Mouse (Mus musculus): Measurements from ENCODE around the gene Car6. TPM values are rescaled to one million over a fixed set of nuclear protein-coding genes. Genes with fewer than 3 reads are reported as not detected.
A peak's percentile ranks its signal among the peaks of the same experiment; 100 is the strongest.

Gene Car6
- polyA plus RNA-seq, 1 experiment from 2014 or later = not detected

DNA sequence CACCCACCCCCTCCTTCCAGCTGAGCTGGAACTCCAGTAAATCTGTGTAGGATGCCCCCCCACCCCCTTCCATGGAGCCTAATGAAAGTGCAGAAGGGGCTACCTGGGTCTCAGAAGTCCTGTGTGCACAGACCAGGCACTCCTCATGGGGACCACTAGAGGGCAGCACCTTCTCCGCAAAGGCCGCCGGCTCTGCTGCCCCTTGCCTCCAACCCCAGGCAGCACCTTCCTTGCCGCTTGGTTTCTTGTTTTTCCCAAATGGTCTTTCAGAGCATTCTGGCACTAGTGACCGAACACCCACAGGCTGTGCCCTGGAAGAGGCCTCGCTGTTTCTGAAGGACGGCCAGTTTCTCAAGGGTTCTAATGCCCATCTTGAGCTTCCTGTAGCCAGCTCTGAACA lies 24.6 kb downstream of the Car6 start:
- no peak for ATAC-seq (ENCODE audit: borderline replicate concordance, extremely low read depth, low FRiP score, low TSS enrichment)
- Histone ChIP-seq H3K9ac (no peak overlapping the region), H3K4me3 (no peak overlapping the region), H3K27ac (no peak overlapping the region), H3K36me3 (no peaks in the 10 kb centered on the region), H3K4me2 (peak overlapping the region; percentile 41), H3K4me1 (peaks cover 3% of the 10 kb centered on the region; the same call in 1 of the 2 replicates), H3K9me3 (no peaks in the 10 kb centered on the region), H3K27me3 (no peaks in the 10 kb centered on the region)
- WGBS = 8% methylated on average over 7 of the region's 7 CpGs

DNA sequence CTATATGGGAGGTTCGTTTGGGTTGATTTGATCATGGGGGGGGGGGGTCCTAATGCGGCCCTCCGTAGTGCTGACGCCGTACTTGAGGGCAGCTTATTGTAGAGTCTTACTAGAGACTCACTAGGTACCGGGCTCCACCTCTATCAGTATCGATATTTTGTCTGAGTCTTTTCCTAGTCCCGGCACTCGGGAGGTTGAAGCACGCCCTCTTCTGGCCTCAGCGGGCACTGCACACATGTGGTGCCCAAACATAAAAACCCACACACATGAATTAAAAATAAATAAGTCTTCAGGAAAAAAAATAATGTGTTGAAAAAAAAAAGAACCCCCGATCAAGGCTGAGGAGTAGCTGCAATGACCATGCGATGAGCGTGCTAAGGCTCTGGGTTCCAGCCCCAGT lies 27.1 kb downstream of the Car6 start:
- Histone ChIP-seq H3K27ac (no peak overlapping the region), H3K4me2 (no peak overlapping the region), H3K9me3 (no peaks in the 10 kb centered on the region), H3K27me3 (no peaks in the 10 kb centered on the region), H3K4me1 (peaks cover 3% of the 10 kb centered on the region; the same call in 1 of the 2 replicates), H3K9ac (no peak overlapping the region), H3K4me3 (no peak overlapping the region), H3K36me3 (no peaks in the 10 kb centered on the region)
- 87% methylated on average over 14 of the region's 14 CpGs for WGBS
- no peak for ATAC-seq (ENCODE audit: borderline replicate concordance, extremely low read depth, low FRiP score, low TSS enrichment)

- no peaks in the 10 kb centered on the region for H3K27me3 ChIP-seq
- H3K9me3 ChIP-seq = no peaks in the 10 kb centered on the region
- H3K4me3 ChIP-seq = no peak overlapping the region
- peaks cover 3% of the 10 kb centered on the region; the same call in 1 of the 2 replicates for H3K4me1 ChIP-seq
- no peaks in the 10 kb centered on the region for H3K36me3 ChIP-seq
- H3K4me2 ChIP-seq = no peak overlapping the region
- H3K9ac ChIP-seq = no peak overlapping the region
- 56% methylated on average over 10 of the region's 10 CpGs for WGBS
- ATAC-seq (ENCODE audit: borderline replicate concordance, extremely low read depth, low FRiP score, low TSS enrichment) = no peak
- no peak overlapping the region for H3K27ac ChIP-seq
Measured at GRCm38 (mm10) chr4:150173281-150173680, 27.9 kb downstream of the Car6 start.

DNA sequence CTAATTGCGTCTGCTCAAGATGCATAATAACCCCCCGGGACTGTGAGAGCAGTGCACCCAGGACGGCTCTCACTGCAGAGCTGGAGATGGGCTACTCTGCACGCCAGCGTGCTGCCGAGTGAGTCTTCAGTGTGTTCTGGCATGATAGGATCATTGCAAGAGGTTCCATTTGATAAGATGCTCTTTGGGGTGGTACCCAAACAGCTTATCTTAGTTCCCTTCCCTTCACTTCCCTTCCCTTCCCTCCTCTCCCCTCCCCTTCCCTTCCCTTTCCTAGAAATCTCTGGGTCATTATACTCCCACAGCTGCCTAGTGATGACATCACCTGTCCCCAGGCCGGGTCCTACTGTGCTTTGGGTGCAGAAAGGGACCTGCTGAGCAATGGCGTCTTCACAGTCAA lies 29.0 kb downstream of the Car6 start:
- Histone ChIP-seq H3K4me3 (no peak overlapping the region), H3K4me2 (no peak overlapping the region), H3K4me1 (peaks cover 3% of the 10 kb centered on the region; the same call in 1 of the 2 replicates), H3K27ac (no peak overlapping the region), H3K9ac (no peak overlapping the region), H3K36me3 (no peaks in the 10 kb centered on the region), H3K27me3 (no peaks in the 10 kb centered on the region), H3K9me3 (no peaks in the 10 kb centered on the region)
- WGBS = 73% methylated on average over 8 of the region's 8 CpGs
- ATAC-seq (ENCODE audit: borderline replicate concordance, extremely low read depth, low FRiP score, low TSS enrichment) = no peak

DNA sequence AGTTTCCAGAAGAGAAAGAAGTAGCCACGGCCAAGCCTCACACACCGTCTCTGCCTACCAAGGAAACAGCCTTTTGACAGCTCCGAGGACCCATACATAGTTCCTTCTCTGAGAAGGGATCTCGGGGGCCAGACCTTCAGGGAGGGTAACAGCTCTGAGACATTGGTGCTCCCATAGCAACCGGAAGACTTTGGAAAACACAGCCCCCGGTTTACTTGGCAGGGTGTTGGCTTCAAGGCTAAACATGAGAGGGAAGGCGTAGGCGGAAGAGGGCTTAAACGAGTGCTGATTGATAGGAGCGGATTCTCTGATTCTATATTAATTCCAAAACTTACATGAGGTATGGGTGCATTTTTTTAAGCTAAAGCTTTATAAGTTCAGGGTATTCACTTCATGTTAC lies 32.7 kb downstream of the Car6 start:
- no peak overlapping the region for H3K27ac ChIP-seq
- H3K4me2 ChIP-seq = no peak overlapping the region
- no peak for ATAC-seq (ENCODE audit: borderline replicate concordance, extremely low read depth, low FRiP score, low TSS enrichment)
- no peak overlapping the region for H3K9ac ChIP-seq
- H3K36me3 ChIP-seq = no peaks in the 10 kb centered on the region
- H3K4me3 ChIP-seq = no peak overlapping the region
- no peaks in the 10 kb centered on the region for H3K9me3 ChIP-seq
- H3K4me1 ChIP-seq = no peaks in the 10 kb centered on the region
- 60% methylated on average over 10 of the region's 10 CpGs for WGBS
- no peaks in the 10 kb centered on the region for H3K27me3 ChIP-seq

DNA sequence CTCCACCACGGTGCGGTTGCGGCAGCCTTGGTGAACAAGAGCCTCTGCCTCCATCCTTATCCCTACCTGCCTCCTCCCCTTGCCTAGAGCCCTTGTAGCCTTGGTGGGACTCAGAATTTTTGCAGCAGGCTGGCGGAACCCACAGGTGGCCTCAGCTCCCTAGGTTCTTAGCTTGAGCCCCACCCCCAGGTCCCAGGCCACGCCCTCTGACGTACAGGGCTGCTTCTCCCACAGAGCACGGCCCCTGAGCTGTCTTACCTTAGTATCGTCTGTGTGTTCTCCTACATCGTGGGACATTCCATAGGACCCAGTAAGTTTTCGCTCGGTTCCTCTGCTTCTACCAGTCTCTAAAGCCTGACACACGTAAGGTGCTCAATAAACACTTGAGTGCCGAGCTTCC lies 36.3 kb downstream of the Car6 start:
- peak overlapping the region; percentile 25 for H3K4me3 ChIP-seq
- ATAC-seq (ENCODE audit: borderline replicate concordance, extremely low read depth, low FRiP score, low TSS enrichment) = no peak

DNA sequence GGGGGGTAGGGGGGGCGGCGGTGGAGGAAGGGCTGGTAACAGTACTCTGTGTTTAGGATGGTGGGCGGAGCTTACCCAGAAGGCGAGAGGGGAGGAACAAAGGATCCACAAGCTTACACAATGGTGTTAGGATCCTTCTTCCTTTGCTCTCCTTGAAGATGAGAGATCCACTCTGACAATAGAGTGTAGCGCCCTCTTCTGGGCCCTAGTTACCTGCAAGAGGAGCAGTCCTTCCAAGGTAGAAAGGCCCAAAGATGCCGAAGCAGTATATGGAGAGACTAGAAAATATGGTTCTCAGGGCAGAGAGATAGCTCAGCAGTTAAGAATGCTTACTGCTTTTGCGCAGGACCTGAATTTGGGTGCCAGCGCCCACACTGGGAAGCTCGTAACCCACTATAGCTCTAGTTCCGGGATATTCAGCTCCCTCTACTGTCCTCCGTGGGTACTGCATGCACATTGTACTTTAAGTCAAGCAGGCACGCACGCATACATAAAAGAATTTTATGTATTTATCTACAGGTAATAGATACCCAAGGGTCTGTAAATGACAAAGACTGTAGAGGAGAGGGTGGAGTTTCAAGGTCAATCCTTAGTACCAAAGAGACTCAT lies 38.5 kb downstream of the Car6 start:
- no peaks in the 10 kb centered on the region for H3K36me3 ChIP-seq
- H3K27ac ChIP-seq = no peak overlapping the region
- no peak overlapping the region for H3K4me3 ChIP-seq
- ATAC-seq (ENCODE audit: borderline replicate concordance, extremely low read depth, low FRiP score, low TSS enrichment) = no peak
- 0 out of 2 replicates have a peak, but pooled peaks cover 3% of the 10 kb centered on the region for H3K9me3 ChIP-seq
- H3K4me1 ChIP-seq = no peaks in the 10 kb centered on the region
- WGBS = 69% methylated on average over 13 of the region's 13 CpGs
- H3K27me3 ChIP-seq = no peaks in the 10 kb centered on the region
- no peak overlapping the region for H3K4me2 ChIP-seq
- H3K9ac ChIP-seq = no peak overlapping the region

More for the DNA sequence above, 36.3 kb downstream of the Car6 start:
- H3K4me1 ChIP-seq = no peaks in the 10 kb centered on the region
- H3K27me3 ChIP-seq = no peaks in the 10 kb centered on the region
- no peaks in the 10 kb centered on the region for H3K36me3 ChIP-seq
- 0 out of 2 replicates have a peak, but pooled peaks cover 3% of the 10 kb centered on the region for H3K9me3 ChIP-seq
- H3K27ac ChIP-seq = no peak overlapping the region
- H3K4me2 ChIP-seq = peak overlapping the region; percentile 39
- WGBS = 30% methylated on average over 13 of the region's 13 CpGs
- no peak overlapping the region for H3K9ac ChIP-seq

GRCm38 (mm10) chr4:150159458-150159857 lies 41.7 kb downstream of the Car6 start:
- H3K4me2 ChIP-seq = no peak overlapping the region
- H3K36me3 ChIP-seq = no peaks in the 10 kb centered on the region
- 0 out of 2 replicates have a peak, but pooled peaks cover 3% of the 10 kb centered on the region for H3K9me3 ChIP-seq
- 67% methylated on average over 2 of the region's 2 CpGs for WGBS
- no peaks in the 10 kb centered on the region for H3K27me3 ChIP-seq
- H3K9ac ChIP-seq = no peak overlapping the region
- H3K4me3 ChIP-seq = no peak overlapping the region
- no peak for ATAC-seq (ENCODE audit: borderline replicate concordance, extremely low read depth, low FRiP score, low TSS enrichment)
- no peak overlapping the region for H3K27ac ChIP-seq
- no peaks in the 10 kb centered on the region for H3K4me1 ChIP-seq

GRCm38 (mm10) chr4:150157348-150157882 lies 43.7 kb downstream of the Car6 start:
- ATAC-seq (ENCODE audit: borderline replicate concordance, extremely low read depth, low FRiP score, low TSS enrichment) = no peak
- Histone ChIP-seq H3K9me3 (no peaks in the 10 kb centered on the region), H3K27ac (no peak overlapping the region), H3K4me3 (no peak overlapping the region), H3K4me1 (no peaks in the 10 kb centered on the region), H3K27me3 (no peaks in the 10 kb centered on the region), H3K36me3 (no peaks in the 10 kb centered on the region), H3K9ac (no peak overlapping the region), H3K4me2 (no peak overlapping the region)
- 64% methylated on average over 14 of the region's 14 CpGs for WGBS

DNA sequence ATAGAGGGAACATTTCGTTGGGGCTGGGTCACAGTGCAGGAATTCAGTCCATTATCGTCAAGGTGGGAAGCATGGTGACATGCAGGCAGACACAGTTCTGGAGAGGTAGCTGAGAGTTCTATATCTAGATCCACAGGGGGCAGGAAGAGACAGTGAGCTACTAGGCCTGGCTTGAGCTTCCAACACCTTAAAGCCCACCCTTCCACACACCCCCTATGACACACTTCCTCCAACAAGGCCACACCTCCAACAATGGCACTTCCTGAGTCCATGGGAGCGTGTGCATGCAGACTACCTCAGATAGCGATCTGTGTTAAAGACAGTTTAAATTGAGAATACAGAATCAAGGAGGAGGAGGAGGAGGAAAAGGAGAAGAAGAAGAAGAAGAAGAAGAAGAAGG lies 45.4 kb downstream of the Car6 start:
- WGBS = 70% methylated on average over 4 of the region's 4 CpGs
- no peaks in the 10 kb centered on the region for H3K4me1 ChIP-seq
- no peak for ATAC-seq (ENCODE audit: borderline replicate concordance, extremely low read depth, low FRiP score, low TSS enrichment)

GRCm38 (mm10) chr4:150155301-150155700 lies 45.8 kb downstream of the Car6 start:
- Histone ChIP-seq H3K4me3 (no peak overlapping the region), H3K9ac (no peak overlapping the region), H3K9me3 (no peaks in the 10 kb centered on the region), H3K27me3 (no peaks in the 10 kb centered on the region), H3K36me3 (no peaks in the 10 kb centered on the region), H3K4me1 (no peaks in the 10 kb centered on the region), H3K27ac (no peak overlapping the region), H3K4me2 (no peak overlapping the region)
- 76% methylated on average over 4 of the region's 4 CpGs for WGBS
- no peak for ATAC-seq (ENCODE audit: borderline replicate concordance, extremely low read depth, low FRiP score, low TSS enrichment)

More for the DNA sequence above, 45.4 kb downstream of the Car6 start:
- H3K9me3 ChIP-seq = no peaks in the 10 kb centered on the region
- H3K27me3 ChIP-seq = no peaks in the 10 kb centered on the region
- no peak overlapping the region for H3K4me2 ChIP-seq
- H3K9ac ChIP-seq = no peak overlapping the region
- no peak overlapping the region for H3K27ac ChIP-seq
- no peaks in the 10 kb centered on the region for H3K36me3 ChIP-seq
- H3K4me3 ChIP-seq = no peak overlapping the region

DNA sequence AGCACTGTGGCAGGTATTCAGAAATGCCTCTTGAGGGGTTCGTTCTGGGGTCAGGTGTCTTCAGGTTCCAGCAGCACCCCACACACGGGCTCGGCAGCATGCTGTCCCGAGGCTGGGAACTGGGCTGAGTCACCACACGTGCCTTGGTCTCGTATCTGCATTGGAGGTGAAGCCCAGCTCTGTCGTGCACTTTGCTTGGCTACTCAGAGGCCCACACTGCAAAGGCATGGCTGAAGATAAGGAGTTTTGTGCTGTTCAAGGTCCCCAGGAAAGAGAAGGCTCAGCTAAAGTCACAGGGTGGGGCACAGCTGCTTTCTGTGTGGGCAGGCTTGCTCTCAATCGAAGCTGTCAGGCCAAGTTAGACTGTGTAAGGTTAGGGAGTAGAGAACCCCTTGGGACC lies 48.6 kb downstream of the Car6 start:
- H3K27ac ChIP-seq = no peak overlapping the region

More for the DNA sequence above, 48.6 kb downstream of the Car6 start:
- no peak overlapping the region for H3K4me2 ChIP-seq
- H3K4me3 ChIP-seq = no peak overlapping the region
- no peaks in the 10 kb centered on the region for H3K4me1 ChIP-seq
- no peaks in the 10 kb centered on the region for H3K36me3 ChIP-seq
- ATAC-seq (ENCODE audit: borderline replicate concordance, extremely low read depth, low FRiP score, low TSS enrichment) = no peak
- H3K27me3 ChIP-seq = no peaks in the 10 kb centered on the region
- H3K9ac ChIP-seq = no peak overlapping the region
- WGBS = 70% methylated on average over 8 of the region's 8 CpGs
- no peaks in the 10 kb centered on the region; the same call in 1 of the 2 replicates for H3K9me3 ChIP-seq

All from lung, embryonic 15.5 days (tissue).